Mouse (Mus musculus): ENCODE measurements around the gene Eif3j1. TPM values are rescaled to one million over a fixed set of nuclear protein-coding genes. Genes with fewer than 3 reads are reported as not detected.
"Not testable (repeated sequence)": the region's sequence is repeated elsewhere in the genome, so short reads cannot be mapped to it uniquely, and the experiment has no call there.

The Eif3j1 gene
- polyA plus RNA-seq, 1 experiment from 2014 or later, result 10.4 TPM

DNA sequence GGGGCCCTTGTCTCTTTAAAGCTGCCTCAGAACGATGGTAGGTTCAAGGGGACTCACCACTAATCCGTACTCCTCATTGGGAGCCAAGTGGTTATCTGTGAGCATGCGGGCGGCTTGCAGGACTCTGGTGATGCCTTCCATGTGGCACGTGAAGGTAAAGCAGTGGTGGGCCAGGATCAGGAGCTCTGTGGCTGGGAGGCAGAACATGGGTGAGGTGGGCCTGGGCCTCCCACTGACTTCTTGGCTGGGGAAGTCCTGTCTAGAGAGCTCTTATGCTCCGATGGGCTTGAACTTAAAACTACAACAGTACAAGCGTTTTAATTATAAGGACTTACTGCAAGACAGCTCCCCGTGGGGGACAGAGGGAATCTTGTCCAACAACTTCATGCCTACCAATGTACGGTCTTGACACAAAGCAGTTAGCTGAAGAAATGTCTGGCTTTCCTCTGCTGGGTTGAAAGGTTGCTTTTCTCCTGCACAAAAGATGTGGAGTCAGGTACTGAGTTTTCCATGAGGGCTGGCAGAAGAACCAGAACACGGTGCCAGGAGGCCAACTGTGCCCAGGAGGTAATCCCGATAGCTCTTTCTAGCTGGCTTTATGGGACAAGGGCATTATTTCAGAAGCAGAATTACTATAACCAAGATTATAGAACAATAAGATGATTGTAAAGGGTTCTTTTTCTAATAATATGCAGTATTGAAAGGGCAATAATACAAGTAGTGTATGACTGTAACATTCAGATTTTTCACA is 31.2 kb downstream of the Eif3j1 start:
- ATAC-seq (ENCODE audit: low read depth), result no peak
- H3K4me1 ChIP-seq (replicated peaks), result no peaks in the 10 kb centered on the region
- no peak overlapping the region for H3K27ac ChIP-seq (replicated peaks)
- no peak overlapping the region for H3K4me3 ChIP-seq
- H3K36me3 ChIP-seq, result peaks cover 59% of the 10 kb centered on the region
- H3K9me3 ChIP-seq, result no peaks in the 10 kb centered on the region
- 91% methylated on average over 11 of the region's 11 CpGs for WGBS
- no peak overlapping the region for H3K9ac ChIP-seq
- no peak overlapping the region for H3K4me2 ChIP-seq
- H3K27me3 ChIP-seq, result no peaks in the 10 kb centered on the region

DNA sequence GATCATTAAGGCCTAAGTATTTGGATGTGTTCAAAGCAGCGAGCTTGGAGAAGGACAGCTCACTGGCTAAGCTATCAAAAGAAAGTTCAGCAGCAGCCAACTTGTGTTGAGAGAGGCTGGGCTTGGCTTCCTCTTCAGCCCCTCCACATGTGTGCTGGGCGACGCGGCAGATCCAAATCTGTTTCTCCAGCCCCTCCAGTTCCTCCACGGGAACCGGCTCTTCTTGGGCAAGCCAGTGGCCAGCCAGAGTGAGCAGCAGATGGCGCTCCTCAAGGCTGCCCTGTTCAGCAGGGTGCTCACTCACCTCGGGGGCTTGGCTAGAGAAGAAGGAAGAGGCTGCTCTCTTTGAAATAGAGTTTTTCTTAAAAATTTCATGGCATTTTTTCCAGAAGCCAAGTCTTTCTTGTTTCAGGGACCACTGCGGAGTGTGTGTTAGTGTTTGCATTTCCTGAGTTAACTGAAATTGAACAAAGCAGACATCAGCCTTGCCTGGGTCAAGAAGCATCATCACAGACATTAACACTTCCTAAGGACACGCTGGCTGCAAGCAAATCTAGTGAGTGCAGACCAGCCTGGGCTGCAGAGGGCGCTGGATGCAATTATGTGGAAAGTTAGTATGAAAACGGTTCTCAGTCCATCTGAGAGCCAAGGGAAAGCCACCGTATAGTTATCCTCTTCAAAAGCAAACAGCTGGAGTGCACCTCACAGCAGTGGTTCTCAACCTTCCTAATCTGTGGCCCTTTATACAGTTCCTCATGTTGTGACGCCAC is 37.0 kb downstream of the Eif3j1 start:
- peaks cover 60% of the 10 kb centered on the region for H3K36me3 ChIP-seq
- no peaks in the 10 kb centered on the region for H3K9me3 ChIP-seq
- H3K4me1 ChIP-seq (replicated peaks), result no peaks in the 10 kb centered on the region
- no peak overlapping the region for H3K4me3 ChIP-seq
- no peaks in the 10 kb centered on the region for H3K27me3 ChIP-seq
- no peak for ATAC-seq (ENCODE audit: low read depth)
- no peak overlapping the region for H3K9ac ChIP-seq
- H3K4me2 ChIP-seq, result no peak overlapping the region
- H3K27ac ChIP-seq (replicated peaks), result no peak overlapping the region
- 59% methylated on average over 14 of the region's 14 CpGs for WGBS

DNA sequence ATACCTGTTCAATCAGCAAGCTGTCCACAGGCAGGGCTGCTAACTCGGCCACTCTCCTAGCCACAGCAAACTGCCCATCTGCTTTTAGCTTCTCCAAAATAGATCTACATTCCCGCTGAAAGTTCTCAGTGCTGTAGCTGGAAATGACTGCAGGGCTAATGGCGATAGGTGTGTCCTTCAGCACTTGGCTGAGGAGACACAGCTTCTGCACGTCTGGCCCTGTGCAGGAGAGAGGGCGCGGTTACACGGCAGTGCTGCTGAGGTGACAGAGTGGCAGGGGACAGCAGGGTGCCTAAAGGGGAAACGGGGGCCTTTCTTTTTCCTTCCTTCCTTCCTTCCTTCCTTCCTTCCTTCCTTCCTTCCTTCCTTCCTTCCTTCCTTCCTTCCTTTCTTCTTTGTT is 37.9 kb downstream of the Eif3j1 start:
- H3K9ac ChIP-seq, result no peak overlapping the region
- H3K36me3 ChIP-seq, result peaks cover 59% of the 10 kb centered on the region
- WGBS, result 75% methylated on average over 8 of the region's 8 CpGs
- H3K27me3 ChIP-seq, result no peaks in the 10 kb centered on the region
- no peak overlapping the region for H3K4me2 ChIP-seq
- no peak overlapping the region for H3K4me3 ChIP-seq
- H3K4me1 ChIP-seq (replicated peaks), result no peaks in the 10 kb centered on the region
- no peak for ATAC-seq (ENCODE audit: low read depth)
- no peaks in the 10 kb centered on the region for H3K9me3 ChIP-seq
- no peak overlapping the region for H3K27ac ChIP-seq (replicated peaks)

- H3K4me2 ChIP-seq, result no peak overlapping the region
- peaks cover 58% of the 10 kb centered on the region for H3K36me3 ChIP-seq
- H3K4me1 ChIP-seq (replicated peaks), result no peaks in the 10 kb centered on the region
- no peak for ATAC-seq (ENCODE audit: low read depth)
- H3K27ac ChIP-seq (replicated peaks), result no peak overlapping the region
- H3K27me3 ChIP-seq, result no peaks in the 10 kb centered on the region
- WGBS, result 88% methylated on average over 6 of the region's 6 CpGs
- H3K4me3 ChIP-seq, result no peak overlapping the region
- H3K9ac ChIP-seq, result no peak overlapping the region
- no peaks in the 10 kb centered on the region for H3K9me3 ChIP-seq
These were observed 41.0 kb downstream of the Eif3j1 start for GRCm38 (mm10) chr2:122069144-122069912.

DNA sequence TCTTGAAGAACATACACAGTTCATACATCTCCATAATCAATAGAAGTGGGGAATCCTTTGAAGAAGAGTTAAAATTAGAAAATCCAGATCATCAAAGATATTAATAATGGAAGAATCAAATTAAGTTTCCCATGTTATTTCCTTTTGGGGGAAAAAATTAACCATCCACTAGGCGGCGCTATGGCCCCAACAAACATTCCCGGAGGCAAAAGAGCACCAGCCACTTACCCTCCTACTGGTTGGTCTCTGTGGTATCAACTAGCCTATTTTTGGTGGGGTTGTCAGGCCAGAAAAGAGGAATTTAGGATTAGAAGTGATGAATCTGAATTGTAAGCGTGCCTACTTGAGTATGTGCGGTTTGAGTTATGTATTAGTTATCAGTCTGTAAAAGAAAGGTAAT is 41.6 kb downstream of the Eif3j1 start:
- H3K9ac ChIP-seq, result no peak overlapping the region
- 43% methylated on average over 5 of the region's 5 CpGs for WGBS
- no peaks in the 10 kb centered on the region for H3K9me3 ChIP-seq
- H3K27me3 ChIP-seq, result no peaks in the 10 kb centered on the region
- no peak overlapping the region for H3K4me3 ChIP-seq
- peaks cover 58% of the 10 kb centered on the region for H3K36me3 ChIP-seq
- no peak for ATAC-seq (ENCODE audit: low read depth)
- no peaks in the 10 kb centered on the region for H3K4me1 ChIP-seq (replicated peaks)
- H3K27ac ChIP-seq (replicated peaks), result no peak overlapping the region
- H3K4me2 ChIP-seq, result no peak overlapping the region

DNA sequence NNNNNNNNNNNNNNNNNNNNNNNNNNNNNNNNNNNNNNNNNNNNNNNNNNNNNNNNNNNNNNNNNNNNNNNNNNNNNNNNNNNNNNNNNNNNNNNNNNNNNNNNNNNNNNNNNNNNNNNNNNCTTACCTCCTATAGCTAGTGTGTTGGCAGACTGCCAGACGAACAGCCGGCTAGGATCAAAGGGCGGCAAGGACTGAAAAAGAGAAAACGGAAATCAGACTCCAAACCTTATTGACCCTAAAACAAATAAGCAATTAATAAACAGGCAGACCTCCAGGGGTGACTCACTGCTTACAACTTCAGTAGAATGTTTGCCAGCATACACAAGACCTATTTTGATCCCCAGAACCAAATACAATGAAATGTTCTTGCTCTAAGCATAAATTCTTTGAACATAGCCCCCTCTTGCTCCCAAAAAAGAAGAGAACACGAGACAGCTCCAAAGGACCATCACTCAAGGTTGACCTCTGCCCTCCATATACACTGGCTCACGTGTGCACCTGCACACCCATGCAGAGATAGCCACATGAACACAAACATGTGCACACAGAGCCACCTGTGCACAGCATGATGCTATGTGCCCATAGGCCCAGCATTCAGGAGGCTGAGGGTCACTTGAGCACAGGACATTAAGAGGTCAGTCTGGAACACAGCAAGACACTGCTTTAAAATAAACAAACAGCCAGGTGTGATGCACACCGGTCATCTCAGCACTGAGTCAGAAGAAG is 53.5 kb downstream of the Eif3j1 start:
- Histone ChIP-seq H3K36me3 (peaks cover 83% of the 10 kb centered on the region), H3K9ac (no peak overlapping the region), H3K27ac (replicated peaks) (no peak overlapping the region), H3K4me1 (replicated peaks) (no peaks in the 10 kb centered on the region), H3K9me3 (no peaks in the 10 kb centered on the region), H3K4me3 (no peak overlapping the region), H3K4me2 (no peak overlapping the region), H3K27me3 (no peaks in the 10 kb centered on the region)
- ATAC-seq (ENCODE audit: low read depth), result no peak
- 48% methylated on average over 7 of the region's 7 CpGs for WGBS

DNA sequence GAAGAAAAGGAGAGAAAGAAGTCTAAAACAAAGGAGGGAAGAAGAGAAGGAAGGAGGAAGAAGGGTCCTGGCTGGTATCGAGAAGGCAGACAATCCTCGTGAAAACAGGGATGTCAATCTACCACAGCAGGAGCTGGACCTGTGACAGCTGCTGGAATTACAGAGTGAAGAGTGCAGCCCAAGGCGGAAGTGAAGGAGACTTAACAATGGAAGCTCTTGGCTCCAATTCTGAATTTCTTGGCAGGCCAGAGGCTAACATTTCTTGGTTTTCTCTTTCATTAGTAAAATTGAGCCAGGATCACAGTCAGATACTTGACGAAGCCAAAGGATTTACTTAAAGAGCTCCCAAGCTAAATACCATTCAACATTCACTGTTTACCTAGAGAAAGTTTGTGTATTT is 58.1 kb downstream of the Eif3j1 start:
- no peak for ATAC-seq (ENCODE audit: low read depth)
- Histone ChIP-seq H3K36me3 (peaks cover 89% of the 10 kb centered on the region), H3K9me3 (no peaks in the 10 kb centered on the region), H3K27ac (replicated peaks) (no peak overlapping the region), H3K27me3 (no peaks in the 10 kb centered on the region), H3K4me3 (no peak overlapping the region), H3K9ac (no peak overlapping the region), H3K4me2 (no peak overlapping the region), H3K4me1 (replicated peaks) (no peaks in the 10 kb centered on the region)
- 83% methylated on average over 4 of the region's 4 CpGs for WGBS

GRCm38 (mm10) chr2:122093844-122094243 is 65.5 kb downstream of the Eif3j1 start:
- H3K4me3 ChIP-seq, result no peak overlapping the region
- no peak overlapping the region for H3K4me2 ChIP-seq
- H3K4me1 ChIP-seq (replicated peaks), result no peaks in the 10 kb centered on the region
- ATAC-seq (ENCODE audit: low read depth), result no peak
- no peak overlapping the region for H3K27ac ChIP-seq (replicated peaks)
- no peak overlapping the region for H3K9ac ChIP-seq
- H3K27me3 ChIP-seq, result no peaks in the 10 kb centered on the region
- H3K9me3 ChIP-seq, result no peaks in the 10 kb centered on the region
- peaks cover 93% of the 10 kb centered on the region for H3K36me3 ChIP-seq
- 92% methylated on average over 4 of the region's 4 CpGs for WGBS

GRCm38 (mm10) chr2:122097686-122098085 is 69.3 kb downstream of the Eif3j1 start:
- H3K27ac ChIP-seq (replicated peaks); ATAC-seq (ENCODE audit: low read depth); H3K9me3 ChIP-seq; H3K9ac ChIP-seq; H3K27me3 ChIP-seq; H3K4me2 ChIP-seq; H3K4me1 ChIP-seq (replicated peaks); H3K4me3 ChIP-seq: not testable (repeated sequence)
- H3K36me3 ChIP-seq, result peaks cover 96% of the 10 kb centered on the region
- WGBS, result 84% methylated on average over 5 of the region's 5 CpGs

DNA sequence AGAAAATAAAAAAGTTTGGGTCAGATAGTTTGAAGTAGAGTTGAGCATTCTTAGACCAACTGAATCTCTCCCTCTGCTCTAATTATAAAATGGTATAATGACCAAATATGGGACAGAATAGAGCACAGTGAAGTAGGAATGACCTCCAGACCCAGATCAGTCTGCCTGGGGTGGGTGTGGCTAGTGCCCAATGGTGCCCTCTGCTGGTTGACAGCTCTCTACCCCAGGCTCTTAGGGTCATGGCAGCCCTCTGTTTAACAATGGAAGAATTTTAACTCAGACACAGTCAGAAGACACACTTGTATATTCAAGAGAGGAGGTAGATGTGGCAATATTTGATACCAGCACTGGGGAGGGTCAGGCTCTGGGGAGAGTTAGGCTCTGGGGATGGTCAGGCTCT is 73.7 kb downstream of the Eif3j1 start:
- H3K4me1 ChIP-seq (replicated peaks), result no peaks in the 10 kb centered on the region
- ATAC-seq (ENCODE audit: low read depth), result no peak
- no peak overlapping the region for H3K27ac ChIP-seq (replicated peaks)
- no peaks in the 10 kb centered on the region for H3K9me3 ChIP-seq
- H3K27me3 ChIP-seq, result no peaks in the 10 kb centered on the region
- no peak overlapping the region for H3K4me2 ChIP-seq
- no peak overlapping the region for H3K4me3 ChIP-seq
- H3K36me3 ChIP-seq, result peaks cover 71% of the 10 kb centered on the region
- no peak overlapping the region for H3K9ac ChIP-seq
